Mouse (Mus musculus) lung, adult 2 months (tissue): ENCODE measurements at regions not wholly inside any gene's neighbourhood (a gene's known extent, or its start where the extent isn't known, plus 50 kb on each side); places are given as distances from the start of the nearest gene placed in this dataset.

Experiments used
- CTCF ChIP-seq: fragments of 200-500 bp; IDR thresholded peaks from 2 replicates; pipeline ENCODE4 v1.5.1; 2011; ENCODE audit warnings: mild to moderate bottlenecking, low read length, control low read depth; ENCODE audit not compliant: insufficient read depth
- POLR2A ChIP-seq: fragments of 200-500 bp; IDR thresholded peaks from 2 replicates; pipeline ENCODE4 v1.6.1; 2011; ENCODE audit warnings: low read depth, mild to moderate bottlenecking, control low read depth, low read length, borderline replicate concordance; ENCODE audit errors: extremely low read depth

DNA sequence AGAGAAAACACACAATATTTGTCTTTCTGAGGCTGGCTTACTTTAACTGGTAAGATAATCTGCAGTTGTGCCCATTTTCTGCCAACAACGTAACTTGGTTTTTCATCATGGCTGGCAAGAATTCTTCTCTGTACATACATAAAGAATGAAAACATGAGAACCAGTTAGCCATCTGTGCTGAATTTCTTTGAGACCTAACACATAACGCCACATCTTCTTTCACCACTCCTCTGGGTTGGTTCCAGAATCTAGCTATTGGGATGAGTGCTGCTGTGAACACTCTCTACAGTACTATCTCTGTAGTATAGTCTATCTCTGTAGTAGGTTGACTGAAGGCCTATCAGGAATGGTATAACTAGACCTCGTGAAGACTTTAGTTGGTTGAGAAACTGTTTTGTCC, 132.1 kb downstream of the 1700020N01Rik start:
- TF ChIP-seq CTCF, result no peak
- TF ChIP-seq POLR2A, result no peak
